Mouse (Mus musculus): Measurements from ENCODE around the gene Tnc. TPM values are rescaled to one million over a fixed set of nuclear protein-coding genes. Genes with fewer than 3 reads are reported as not detected.

Tnc gene
- polyA plus RNA-seq, 1 experiment, result 849 TPM

DNA sequence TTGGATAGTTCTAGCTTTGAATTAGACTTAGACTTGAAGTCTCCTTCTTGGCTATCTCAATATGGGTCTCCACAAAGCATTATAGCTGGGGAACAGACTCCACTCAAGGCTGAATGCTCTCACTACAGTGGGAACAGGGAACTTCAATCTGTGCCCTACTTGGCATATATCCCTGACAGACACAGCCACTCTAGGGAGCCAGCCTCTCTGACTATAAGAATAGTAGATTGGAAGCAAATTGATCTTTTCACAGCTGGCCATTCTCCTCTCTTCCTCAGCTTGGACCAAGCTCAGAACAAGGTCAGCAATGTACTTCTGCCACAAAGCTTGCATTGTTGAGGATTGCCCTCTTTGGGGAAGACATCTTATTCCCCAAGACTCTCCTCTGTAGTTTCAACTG lies 27.9 kb upstream of the Tnc start:
- Histone ChIP-seq H3K27ac (ENCODE audit: insufficient read depth, low read length) (no peak overlapping the region), H3K4me1 (ENCODE audit: control insufficient read depth, insufficient read depth, low read length) (peaks cover 11% of the 10 kb centered on the region), H3K4me3 (ENCODE audit: insufficient read depth, low read length) (no peak overlapping the region)
- TF ChIP-seq CTCF (IDR thresholded peaks at IDR 0.05; ENCODE audit: borderline replicate concordance, insufficient read depth, low read length) (no peak), POLR2A (IDR thresholded peaks at IDR 0.05; ENCODE audit: low read depth, low read length) (no peak)

GRCm38 (mm10) chr4:64067394-64067793 lies 20.6 kb upstream of the Tnc start:
- TF ChIP-seq POLR2A (IDR thresholded peaks at IDR 0.05; ENCODE audit: low read depth, low read length) (no peak), CTCF (IDR thresholded peaks at IDR 0.05; ENCODE audit: borderline replicate concordance, insufficient read depth, low read length) (no peak)
- H3K4me3 ChIP-seq (ENCODE audit: insufficient read depth, low read length), result no peak overlapping the region
- no peak overlapping the region for H3K27ac ChIP-seq (ENCODE audit: insufficient read depth, low read length)
- peaks cover 8% of the 10 kb centered on the region for H3K4me1 ChIP-seq (ENCODE audit: control insufficient read depth, insufficient read depth, low read length)

GRCm38 (mm10) chr4:64065266-64065665 lies 18.5 kb upstream of the Tnc start:
- Histone ChIP-seq H3K4me3 (ENCODE audit: insufficient read depth, low read length) (no peak overlapping the region), H3K4me1 (ENCODE audit: control insufficient read depth, insufficient read depth, low read length) (peaks cover 8% of the 10 kb centered on the region), H3K27ac (ENCODE audit: insufficient read depth, low read length) (peak overlapping the region; percentile 21; the same call in 1 of the 2 replicates)
- TF ChIP-seq CTCF (IDR thresholded peaks at IDR 0.05; ENCODE audit: borderline replicate concordance, insufficient read depth, low read length) (no peak), POLR2A (IDR thresholded peaks at IDR 0.05; ENCODE audit: low read depth, low read length) (no peak)

- TF ChIP-seq CTCF (IDR thresholded peaks at IDR 0.05; ENCODE audit: borderline replicate concordance, insufficient read depth, low read length) (no peak), POLR2A (IDR thresholded peaks at IDR 0.05; ENCODE audit: low read depth, low read length) (no peak)
- Histone ChIP-seq H3K27ac (ENCODE audit: insufficient read depth, low read length) (0 out of 2 replicates have a peak overlapping the region, but pooled peaks have one; percentile 27), H3K4me1 (ENCODE audit: control insufficient read depth, insufficient read depth, low read length) (no peaks in the 10 kb centered on the region), H3K4me3 (ENCODE audit: insufficient read depth, low read length) (no peak overlapping the region)
Observed at GRCm38 (mm10) chr4:64058856-64059231, 12.0 kb upstream of the Tnc start.

GRCm38 (mm10) chr4:64058048-64058855 lies 11.4 kb upstream of the Tnc start:
- H3K4me3 ChIP-seq (ENCODE audit: insufficient read depth, low read length), result no peak overlapping the region
- H3K4me1 ChIP-seq (ENCODE audit: control insufficient read depth, insufficient read depth, low read length), result no peaks in the 10 kb centered on the region
- TF ChIP-seq CTCF (IDR thresholded peaks at IDR 0.05; ENCODE audit: borderline replicate concordance, insufficient read depth, low read length) (no peak), POLR2A (IDR thresholded peaks at IDR 0.05; ENCODE audit: low read depth, low read length) (no peak)
- H3K27ac ChIP-seq (ENCODE audit: insufficient read depth, low read length), result peak overlapping the region; percentile 27; the same call in 1 of the 2 replicates

GRCm38 (mm10) chr4:64048177-64048576 lies 1.4 kb upstream of the Tnc start:
- TF ChIP-seq CTCF (IDR thresholded peaks at IDR 0.05; ENCODE audit: borderline replicate concordance, insufficient read depth, low read length) (no peak), POLR2A (IDR thresholded peaks at IDR 0.05; ENCODE audit: low read depth, low read length) (no peak)
- no peak overlapping the region for H3K4me3 ChIP-seq (ENCODE audit: insufficient read depth, low read length)

GRCm38 (mm10) chr4:64043893-64044292 lies 2.9 kb downstream of the Tnc start:
- Histone ChIP-seq H3K4me1 (ENCODE audit: control insufficient read depth, insufficient read depth, low read length) (peaks cover 12% of the 10 kb centered on the region), H3K27ac (ENCODE audit: insufficient read depth, low read length) (peak overlapping the region; percentile 29), H3K4me3 (ENCODE audit: insufficient read depth, low read length) (peak overlapping the region; percentile 81)
- TF ChIP-seq CTCF (IDR thresholded peaks at IDR 0.05; ENCODE audit: borderline replicate concordance, insufficient read depth, low read length), result no peak
- TF ChIP-seq POLR2A (IDR thresholded peaks at IDR 0.05; ENCODE audit: low read depth, low read length), result no peak

More at GRCm38 (mm10) chr4:64048177-64048576, 1.4 kb upstream of the Tnc start:
- Histone ChIP-seq H3K27ac (ENCODE audit: insufficient read depth, low read length) (peak overlapping the region; percentile 23; the same call in 1 of the 2 replicates), H3K4me1 (ENCODE audit: control insufficient read depth, insufficient read depth, low read length) (peaks cover 6% of the 10 kb centered on the region; the same call in 1 of the 2 replicates)

GRCm38 (mm10) chr4:64043371-64043770 lies 3.4 kb downstream of the Tnc start:
- H3K4me3 ChIP-seq (ENCODE audit: insufficient read depth, low read length), result peak overlapping the region; percentile 81
- peak overlapping the region; percentile 7 for H3K27ac ChIP-seq (ENCODE audit: insufficient read depth, low read length)
- H3K4me1 ChIP-seq (ENCODE audit: control insufficient read depth, insufficient read depth, low read length), result peaks cover 12% of the 10 kb centered on the region
- no peak for TF ChIP-seq CTCF (IDR thresholded peaks at IDR 0.05; ENCODE audit: borderline replicate concordance, insufficient read depth, low read length)

- H3K4me1 ChIP-seq (ENCODE audit: control insufficient read depth, insufficient read depth, low read length), result peaks cover 9% of the 10 kb centered on the region; the same call in 1 of the 2 replicates
- no peak for TF ChIP-seq POLR2A (IDR thresholded peaks at IDR 0.05; ENCODE audit: low read depth, low read length)
- TF ChIP-seq CTCF (IDR thresholded peaks at IDR 0.05; ENCODE audit: borderline replicate concordance, insufficient read depth, low read length), result no peak
- no peak overlapping the region for H3K4me3 ChIP-seq (ENCODE audit: insufficient read depth, low read length)
- H3K27ac ChIP-seq (ENCODE audit: insufficient read depth, low read length), result no peak overlapping the region
Observed at GRCm38 (mm10) chr4:64039091-64039490, 7.7 kb downstream of the Tnc start.

- 0 out of 2 replicates have a peak overlapping the region, but pooled peaks have one; percentile 21 for H3K27ac ChIP-seq (ENCODE audit: insufficient read depth, low read length)
Observed at GRCm38 (mm10) chr4:64037513-64037912, 9.3 kb downstream of the Tnc start.

More at GRCm38 (mm10) chr4:64037513-64037912, 9.3 kb downstream of the Tnc start:
- TF ChIP-seq POLR2A (IDR thresholded peaks at IDR 0.05; ENCODE audit: low read depth, low read length) (no peak), CTCF (IDR thresholded peaks at IDR 0.05; ENCODE audit: borderline replicate concordance, insufficient read depth, low read length) (no peak)
- H3K4me1 ChIP-seq (ENCODE audit: control insufficient read depth, insufficient read depth, low read length), result peaks cover 7% of the 10 kb centered on the region; the same call in 1 of the 2 replicates
- H3K4me3 ChIP-seq (ENCODE audit: insufficient read depth, low read length), result no peak overlapping the region

Data from embryonic fibroblast, embryonic 13.5 days (primary cell).